Mouse (Mus musculus) liver, postnatal 0 days (tissue): Measurements from ENCODE around the gene Bend7.

ENCODE experiments used
- CTCF ChIP-seq: sonication (generic); IDR thresholded peaks from 2 replicates; pipeline ENCODE4 v1.5.1; 2016; ENCODE audit warnings: antibody characterized with exemption, low read depth
- EP300 ChIP-seq: IDR thresholded peaks from 2 replicates; pipeline ENCODE4 v1.6.1; 2016; ENCODE audit warnings: antibody characterized with exemption, low read depth, mild to moderate bottlenecking

- TF ChIP-seq CTCF = peak; percentile 50
- TF ChIP-seq EP300 = no peak
Observed at GRCm38 (mm10) chr2:4711262-4711661, 6.4 kb upstream of the Bend7 start.
